Mouse (Mus musculus) cerebellum, adult 9-11 months (tissue): Measurements from ENCODE around the gene Cfap77.

Experiments
- DNase-seq: peaks from one replicate; pipeline ENCODE4 v3.0.0; 2022

The Cfap77 gene

DNA sequence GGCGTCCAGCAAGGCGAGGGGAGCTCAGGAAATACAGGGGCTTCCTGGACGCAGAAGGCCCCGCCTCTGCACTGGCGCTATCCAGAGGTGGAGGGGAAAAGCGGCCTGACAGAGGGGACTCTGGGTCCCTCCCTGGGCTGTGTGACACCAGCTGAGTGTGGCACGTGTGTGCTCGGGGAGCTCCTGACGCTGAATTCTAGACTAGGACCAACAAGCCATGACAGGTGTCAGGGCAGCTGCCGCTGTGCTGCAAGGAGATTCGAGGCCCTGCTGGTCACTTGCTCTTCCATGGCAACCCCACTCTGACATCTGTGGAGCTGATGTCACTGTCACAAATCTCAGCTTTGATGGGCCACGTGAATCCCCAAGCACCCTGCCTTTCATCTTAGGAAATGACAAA is 60.9 kb downstream of the Cfap77 start:
- DNase-seq: no peak

DNA sequence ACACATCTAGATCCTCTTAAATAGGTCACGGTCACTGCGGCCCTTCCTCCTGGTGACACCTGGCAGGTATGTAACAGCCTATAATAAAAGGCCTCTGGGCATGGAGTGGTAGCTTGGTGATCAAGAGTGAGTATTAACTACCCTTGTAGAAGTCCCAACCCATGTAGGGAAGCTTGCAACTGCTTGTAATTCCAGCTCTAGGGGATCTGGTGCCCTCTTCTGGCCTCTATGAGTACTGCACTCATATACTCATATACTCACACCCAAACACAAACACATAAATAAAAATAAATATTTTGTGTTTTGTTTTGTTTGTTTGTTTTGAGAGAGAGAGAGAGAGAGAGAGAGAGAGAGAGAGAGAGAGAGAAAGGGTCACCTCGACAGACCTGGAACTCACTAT is 66.1 kb downstream of the Cfap77 start:
- DNase-seq: no peak

DNA sequence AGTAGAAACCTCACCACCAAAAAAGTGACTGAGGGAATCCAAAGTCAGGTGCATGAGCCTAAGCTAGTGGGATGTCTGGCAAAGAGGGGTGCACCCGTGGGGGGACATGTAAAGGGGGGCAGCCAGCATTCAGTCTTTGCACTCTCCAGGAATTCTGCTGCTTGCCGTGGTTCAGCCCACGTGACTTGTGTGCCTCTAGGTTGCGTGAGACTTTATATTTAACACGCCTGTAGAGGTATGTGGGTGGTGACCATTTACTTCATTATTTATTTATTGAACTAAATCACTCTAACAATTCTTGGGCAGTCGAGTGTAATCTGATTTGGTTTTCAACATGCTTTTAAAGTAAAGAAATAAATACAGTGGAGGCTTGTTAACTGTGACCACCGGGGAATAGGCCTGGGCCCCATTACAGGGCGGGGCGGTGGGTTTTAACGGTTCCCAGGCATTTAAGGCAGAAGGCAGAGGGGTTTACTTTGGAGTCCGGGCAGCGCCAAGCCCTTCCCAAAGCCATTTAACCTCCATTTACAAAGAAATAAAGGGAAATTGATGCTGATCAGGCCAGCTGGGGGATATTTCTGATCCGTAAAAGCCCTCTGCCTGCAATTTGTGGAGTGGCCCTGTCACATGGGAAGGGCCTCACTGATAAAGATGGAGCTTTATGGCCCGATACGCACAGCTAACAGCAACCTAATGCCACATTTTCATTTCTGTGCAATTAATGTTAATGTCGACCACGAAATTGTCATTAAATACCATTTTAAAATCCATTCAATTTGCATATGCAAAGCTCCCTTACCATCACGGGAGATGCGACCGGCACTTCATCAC is 74.6 kb downstream of the Cfap77 start:
- DNase-seq: no peak

GRCm38 (mm10) chr2:28978461-28978860 is 76.4 kb downstream of the Cfap77 start:
- no peak for DNase-seq

GRCm38 (mm10) chr2:28976635-28977034 is 78.2 kb downstream of the Cfap77 start:
- peak; percentile 62 for DNase-seq

DNA sequence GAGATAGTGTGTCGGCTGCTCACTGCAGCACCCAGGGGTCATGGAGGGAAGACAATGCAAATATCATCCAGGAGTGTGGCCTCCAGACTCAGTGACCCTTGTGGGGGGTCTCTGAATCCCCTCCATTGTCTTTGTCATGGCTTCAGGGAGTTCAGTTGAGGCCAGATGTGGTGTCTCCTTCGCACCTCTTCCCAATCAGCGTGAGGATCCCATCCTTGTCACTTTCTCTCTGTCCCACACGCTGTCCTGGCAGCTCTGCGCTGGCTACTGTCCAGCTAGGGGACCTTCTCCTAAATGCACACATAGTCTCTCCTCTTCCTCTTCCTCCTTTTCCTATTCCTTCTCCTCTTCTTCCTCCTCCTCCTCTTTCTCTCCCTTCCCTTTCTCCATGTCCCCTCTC is 79.3 kb downstream of the Cfap77 start:
- DNase-seq: no peak

DNA sequence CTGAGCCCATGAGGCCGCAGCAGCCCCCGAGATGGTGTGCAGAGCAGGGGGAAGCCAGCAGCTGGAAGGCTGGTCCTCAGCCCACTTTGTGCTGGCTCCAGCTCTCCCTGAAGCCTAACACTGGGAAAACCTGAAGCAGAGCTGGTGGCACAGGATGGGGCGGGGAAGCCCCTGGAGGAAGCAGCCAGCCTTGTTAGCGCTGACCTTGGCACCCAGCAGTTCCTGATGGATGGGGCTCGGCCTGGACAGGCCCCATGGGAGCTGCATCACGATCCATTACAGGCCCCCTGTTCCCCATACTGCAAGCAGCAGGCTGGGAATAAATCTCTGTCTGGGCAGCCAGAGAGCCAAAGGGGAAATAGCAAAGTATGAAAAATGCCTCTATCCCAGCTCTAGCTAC is 80.3 kb downstream of the Cfap77 start:
- DNase-seq: no peak

- DNase-seq: peak; percentile 45
These were observed 80.9 kb downstream of the Cfap77 start for GRCm38 (mm10) chr2:28973832-28974450.

DNA sequence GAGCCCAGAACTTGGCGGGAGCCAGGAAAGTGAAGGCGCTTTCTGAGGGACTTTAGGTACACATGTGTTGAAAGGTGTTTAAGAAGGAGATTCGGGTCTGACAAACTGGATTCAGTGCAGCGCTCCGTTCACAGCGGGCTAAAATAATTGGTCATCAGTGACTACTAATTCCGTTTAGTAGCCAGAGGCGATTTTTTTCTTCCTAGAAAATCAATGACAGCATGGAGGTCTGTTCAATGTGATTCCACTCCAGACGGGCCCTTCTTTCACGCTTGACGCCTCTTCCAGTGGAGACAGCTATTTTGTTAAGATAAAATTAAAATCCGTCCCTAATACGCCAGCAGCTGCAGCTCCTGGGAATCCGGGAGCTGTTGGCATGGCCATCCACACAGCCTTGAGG is 84.4 kb downstream of the Cfap77 start:
- DNase-seq: no peak

DNA sequence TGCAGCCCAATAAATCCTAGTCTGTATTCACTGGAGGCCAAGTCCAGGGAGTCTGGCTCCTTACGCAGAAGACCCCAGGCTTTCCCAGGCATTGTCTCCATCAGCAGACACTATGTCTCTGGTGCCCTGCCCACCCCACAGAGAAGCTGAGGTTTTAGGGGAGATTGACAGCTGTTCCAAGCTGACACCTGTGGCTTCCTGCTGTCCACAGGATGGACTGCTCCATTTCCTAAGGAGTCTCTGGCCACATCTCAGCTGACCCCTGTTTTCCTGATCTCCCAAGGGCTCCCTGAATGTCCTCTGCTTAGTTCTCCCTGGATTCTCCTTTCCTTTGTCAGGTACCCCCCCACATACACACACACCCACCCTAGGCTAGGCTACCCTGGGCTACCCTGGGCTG is 86.6 kb downstream of the Cfap77 start:
- no peak for DNase-seq

DNA sequence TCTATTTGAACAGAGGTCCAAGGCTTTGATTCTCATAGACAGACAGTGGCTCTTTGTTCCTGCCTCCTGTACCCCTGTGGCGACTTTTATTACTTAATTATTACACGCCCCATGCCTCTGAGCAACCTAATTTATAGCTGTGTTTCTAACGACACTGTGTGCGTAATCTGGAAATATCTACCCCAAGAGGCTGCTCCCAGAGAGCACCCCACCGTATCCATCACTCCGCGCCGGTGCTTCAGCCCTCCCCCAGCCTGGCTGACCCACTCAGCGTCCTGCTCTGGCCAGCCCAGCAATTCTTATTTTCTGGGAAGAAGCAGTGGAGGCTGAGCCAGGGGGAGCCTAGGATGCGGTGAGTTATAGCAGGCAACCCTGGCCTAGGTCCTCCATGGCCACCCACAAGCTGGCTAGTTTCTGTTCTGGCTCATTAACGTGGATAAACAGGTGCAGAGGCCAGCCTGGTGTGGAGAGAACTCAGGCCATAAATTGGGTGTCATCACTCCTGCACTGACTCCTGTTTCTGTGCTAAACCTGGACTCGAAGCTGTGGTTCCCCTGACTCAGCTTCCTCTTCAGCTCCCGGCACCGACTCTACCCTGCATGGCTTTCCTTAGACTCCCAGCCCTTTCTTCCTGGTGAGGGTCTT is 88.6 kb downstream of the Cfap77 start:
- no peak for DNase-seq

- DNase-seq: no peak
These were observed 91.3 kb downstream of the Cfap77 start for GRCm38 (mm10) chr2:28963565-28963964.

DNA sequence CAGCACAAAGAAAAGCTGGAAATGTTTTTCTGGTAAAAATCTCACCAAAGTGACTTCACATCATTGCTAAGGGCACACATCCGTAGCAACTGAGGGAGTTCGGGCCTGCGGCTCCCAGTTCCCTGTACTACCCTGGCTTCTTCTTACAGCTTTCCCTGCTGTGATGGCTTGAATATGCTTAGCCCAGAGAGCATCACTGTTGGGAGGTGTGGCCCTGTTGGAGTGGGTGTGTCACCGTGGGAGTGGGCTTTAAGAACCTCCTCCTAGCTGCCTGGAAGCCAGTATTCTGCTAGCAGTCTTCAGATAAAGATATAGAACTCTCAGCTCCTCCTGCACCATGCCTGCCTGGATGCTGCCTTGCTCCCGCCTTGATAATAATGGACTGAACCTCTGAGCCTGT is 93.2 kb downstream of the Cfap77 start:
- no peak for DNase-seq

GRCm38 (mm10) chr2:28961024-28961585 is 93.8 kb downstream of the Cfap77 start:
- no peak for DNase-seq

DNA sequence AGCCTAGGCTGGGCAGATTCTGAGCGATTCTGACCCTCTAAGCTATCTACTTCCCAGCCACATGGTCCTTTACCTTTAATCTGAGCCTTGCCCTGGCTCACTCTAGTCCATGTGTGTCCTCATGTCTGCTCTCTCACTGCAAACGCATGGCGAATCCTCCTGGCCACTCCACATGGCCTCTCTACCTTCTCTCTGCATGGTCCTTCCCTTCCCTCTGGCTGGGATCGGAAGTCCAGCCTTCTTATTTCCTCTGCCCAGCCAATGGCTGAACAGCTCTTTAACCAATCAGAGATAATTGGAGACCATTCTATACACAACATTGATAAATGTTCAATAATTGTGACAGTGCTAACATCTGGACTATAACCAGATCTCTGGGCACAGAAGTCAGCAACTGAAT is 98.0 kb downstream of the Cfap77 start:
- no peak for DNase-seq

GRCm38 (mm10) chr2:28954595-28954994 is 100.3 kb downstream of the Cfap77 start:
- no peak for DNase-seq

DNA sequence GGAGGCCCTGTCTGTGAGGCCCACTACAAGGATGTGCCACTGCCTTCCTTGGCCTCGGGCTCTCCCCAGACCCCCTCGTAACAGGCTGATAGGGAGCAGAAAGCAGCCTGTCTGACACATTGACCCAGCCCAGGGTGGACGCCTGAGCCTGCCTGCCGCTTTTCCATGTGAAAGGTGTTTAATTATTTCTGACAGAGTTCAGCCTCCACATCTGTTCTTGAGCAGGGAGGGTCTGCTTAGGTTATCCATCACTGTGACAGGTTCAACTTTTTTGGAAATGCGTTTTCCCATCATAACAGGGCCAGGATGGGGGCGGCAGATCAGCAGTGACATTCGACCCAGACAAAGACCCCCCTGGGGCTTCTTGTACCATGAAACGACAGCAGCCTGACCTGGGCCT is 101.9 kb downstream of the Cfap77 start:
- DNase-seq: no peak

DNA sequence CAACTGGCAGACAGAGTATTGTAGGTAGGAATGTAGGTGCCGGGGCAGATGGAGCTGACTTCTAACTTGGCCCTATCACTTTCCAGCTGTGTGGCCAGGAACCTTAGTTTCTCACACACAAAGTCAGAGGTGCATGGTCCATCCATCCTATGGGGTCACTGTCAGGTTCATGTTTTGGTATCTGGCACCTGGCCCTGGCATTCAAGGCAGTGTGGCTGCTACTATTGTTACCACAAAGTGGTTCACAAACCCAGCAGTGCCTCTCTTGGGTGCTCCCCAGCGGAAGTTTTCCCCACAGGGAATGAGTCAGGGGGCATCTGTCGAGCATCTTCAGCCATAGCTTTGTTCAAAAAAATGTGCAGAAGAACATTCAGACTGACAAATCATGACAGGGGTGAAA is 108.6 kb downstream of the Cfap77 start:
- no peak for DNase-seq

DNA sequence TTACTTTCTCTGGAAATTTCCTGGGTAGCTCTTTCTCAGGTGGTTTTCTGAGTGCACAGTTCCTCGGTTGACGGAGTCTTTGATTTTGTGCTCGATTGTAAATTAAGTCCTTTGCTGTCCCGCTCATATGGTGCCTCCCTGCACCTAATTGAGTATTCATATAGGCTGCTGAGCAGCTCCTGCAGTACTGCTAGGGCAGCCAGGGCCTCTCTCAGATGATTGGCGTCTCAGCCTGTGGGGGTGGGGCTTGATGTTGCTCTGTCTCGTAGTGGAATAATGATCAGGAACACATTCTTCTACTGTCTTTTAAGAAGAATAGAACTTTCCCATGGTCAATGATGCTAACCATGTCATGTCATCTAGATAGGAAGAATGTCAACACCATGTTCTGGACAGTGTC is 109.5 kb downstream of the Cfap77 start:
- no peak for DNase-seq

GRCm38 (mm10) chr2:28943666-28944516 is 111.0 kb downstream of the Cfap77 start:
- DNase-seq: no peak

GRCm38 (mm10) chr2:28938997-28939396 is 115.9 kb downstream of the Cfap77 start:
- DNase-seq: no peak

- DNase-seq: no peak
These were observed 124.3 kb downstream of the Cfap77 start for GRCm38 (mm10) chr2:28930571-28930970.

DNA sequence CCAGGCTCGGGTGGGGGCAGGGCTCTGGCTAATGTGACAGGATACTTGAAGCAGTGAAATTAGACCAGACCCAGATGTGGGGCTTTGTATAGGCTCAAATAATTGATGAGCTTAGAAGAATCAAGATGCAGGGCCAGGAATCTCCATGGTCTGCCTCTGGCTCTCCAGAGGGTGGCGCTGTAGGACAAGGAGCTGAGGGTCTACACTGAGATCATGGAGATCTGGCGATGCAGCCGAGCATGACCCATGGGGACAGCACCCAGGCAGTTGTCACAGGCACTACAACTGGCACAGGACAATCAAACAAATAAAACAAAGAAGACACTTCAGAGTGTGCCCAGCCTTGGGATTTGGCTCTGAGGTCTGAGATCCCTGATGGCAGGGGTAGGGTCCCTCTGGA is 131.0 kb downstream of the Cfap77 start:
- peak; percentile 63 for DNase-seq
